Mouse (Mus musculus): ENCODE measurements at regions not wholly inside any gene's neighbourhood (a gene's known extent, or its start where the extent isn't known, plus 50 kb on each side); places are given as distances from the start of the nearest gene placed in this dataset.

DNA sequence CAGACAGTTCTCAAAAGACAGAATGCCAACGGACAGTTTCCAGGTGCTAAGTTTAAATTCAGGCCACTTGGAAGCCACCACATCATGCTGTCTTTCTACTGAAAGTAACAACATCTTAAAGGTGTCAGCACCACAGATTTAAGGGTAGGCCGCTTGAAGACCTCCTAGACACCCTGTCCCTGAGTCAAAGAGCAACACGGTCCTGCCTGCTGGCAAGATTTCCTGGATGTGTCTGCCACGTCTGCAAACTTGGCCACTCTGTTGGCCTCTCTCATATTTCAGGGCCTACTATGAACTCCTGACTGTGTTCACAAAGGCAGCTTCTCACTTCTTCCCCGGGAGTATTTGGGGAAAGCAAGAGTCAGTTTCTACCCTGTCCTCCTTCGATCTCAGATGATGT is 194.7 kb upstream of the Esrrg start:
- intact Hi-C loops (cut with DNase I), result no loop called here

DNA sequence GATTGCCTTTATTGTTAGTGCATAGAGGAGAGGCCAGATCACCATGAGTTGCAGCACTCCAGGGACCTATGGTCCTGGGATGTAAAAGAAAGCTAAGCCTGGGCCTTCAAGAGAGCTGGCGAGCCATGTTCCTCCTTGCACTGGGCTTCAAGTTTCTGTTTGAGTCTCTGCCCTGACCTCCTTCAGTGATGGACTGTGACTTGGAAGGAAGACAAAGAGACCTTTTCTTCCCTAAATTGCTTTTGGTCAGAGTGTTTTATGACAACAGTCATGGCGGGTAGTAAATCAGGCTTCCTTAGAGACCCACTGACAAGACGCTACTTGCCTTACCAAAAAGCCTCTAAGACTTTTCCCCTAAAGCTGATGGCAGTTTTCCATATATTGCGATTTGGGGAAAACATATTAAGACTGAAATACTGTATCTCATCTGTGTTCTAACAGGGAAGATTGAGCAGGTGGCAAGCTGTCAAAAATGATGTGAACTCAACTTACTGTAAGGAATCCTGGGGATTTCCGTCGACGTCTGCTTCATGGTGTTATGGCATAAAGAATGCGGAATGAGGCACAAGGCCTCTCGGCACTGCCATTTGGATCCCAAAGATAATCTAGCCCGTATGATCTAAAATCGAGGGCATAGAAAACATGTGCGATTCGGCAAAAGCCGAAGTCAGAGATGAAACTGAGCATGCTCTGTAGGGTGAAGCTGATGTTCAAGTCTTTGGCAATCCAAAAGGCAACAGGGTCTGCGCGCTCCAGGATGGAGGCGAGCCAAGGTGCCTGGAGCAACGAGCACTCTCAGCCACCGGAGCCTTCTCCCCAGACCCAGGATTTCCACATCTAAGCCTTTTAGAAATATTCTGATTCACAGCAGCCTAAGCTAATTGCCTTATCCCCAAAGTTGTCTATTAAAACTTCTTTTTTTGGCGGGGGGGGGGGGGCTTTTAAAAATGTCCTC is 190.1 kb upstream of the Esrrg start:
- intact Hi-C loops (cut with DNase I), result no loop called here
- DNase-seq, result no peak

More for the DNA sequence above, 194.7 kb upstream of the Esrrg start:
- no peak for DNase-seq

DNA sequence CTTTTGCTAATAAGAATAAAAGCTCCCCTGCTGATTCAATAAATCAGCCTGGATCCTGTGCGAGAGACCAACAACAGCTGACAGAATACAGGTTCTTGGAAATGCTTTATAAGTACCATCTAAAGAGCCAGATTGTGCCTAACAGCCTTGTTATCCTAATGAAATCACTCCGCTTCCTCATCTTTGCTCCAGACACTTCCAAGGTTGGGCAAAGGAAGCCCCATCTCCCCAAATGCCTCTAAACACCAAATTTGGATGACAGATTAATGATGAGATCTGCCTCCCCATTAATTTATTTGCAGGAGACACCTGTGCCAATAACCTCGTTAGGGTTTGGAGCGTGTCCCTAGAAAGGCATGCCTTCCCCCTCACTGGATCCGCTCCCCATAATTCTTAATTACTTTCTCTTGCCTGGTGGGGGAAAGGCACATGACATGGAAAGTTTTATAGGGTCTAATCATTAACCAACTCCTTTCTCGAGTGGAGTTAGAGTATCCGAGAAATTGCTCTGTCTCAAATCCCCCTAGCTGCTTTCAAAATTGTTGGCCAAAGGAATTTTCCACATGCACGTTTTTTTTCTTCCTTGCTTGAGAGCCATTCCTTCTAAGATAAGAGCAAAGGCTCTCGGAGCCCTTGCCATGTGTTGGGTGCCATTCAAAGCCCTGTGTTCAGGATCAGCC is 179.9 kb upstream of the Esrrg start:
- intact Hi-C loops (cut with DNase I), result no loop called here

DNA sequence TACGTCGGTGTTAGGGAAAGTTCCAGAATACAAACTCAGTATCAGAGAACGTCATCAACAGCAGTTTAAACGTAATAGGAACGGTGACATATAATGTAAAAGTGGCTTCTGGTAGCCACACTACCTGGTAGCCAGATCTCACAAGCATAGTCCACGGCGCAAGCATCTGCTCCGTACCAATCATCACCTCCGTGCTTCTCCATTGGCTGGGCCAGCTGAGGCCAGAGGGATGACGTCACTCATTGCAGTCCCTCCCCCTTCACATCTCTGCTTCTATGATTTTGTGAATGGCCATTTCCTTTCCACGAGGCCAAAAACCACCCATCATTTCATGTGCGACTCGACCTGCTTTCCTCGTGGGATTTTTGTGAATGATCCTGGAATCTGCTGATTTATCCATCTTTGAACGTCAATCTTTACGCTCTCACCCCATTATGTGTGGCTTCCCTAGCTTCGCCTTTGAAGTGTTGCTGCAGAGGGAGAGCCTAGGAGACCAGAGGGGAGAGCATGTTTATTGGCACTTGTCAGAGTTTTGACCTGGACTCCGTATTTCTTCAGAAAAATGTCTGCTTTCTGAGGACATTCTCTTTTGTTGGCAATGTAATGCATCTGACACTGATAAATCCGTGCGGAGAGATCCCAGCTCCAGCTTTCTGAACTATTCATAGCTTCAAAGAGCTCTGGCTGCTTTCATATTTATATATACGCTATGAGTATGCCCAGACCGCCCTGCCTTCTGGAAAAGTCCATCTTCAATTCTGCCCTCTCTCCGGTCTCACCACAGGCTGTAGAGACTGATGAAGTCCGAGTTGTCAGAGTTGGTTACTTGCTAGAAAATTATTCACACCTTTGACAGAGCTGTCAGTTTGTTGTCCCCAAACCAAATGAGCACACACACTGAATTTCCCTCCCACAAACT is 174.6 kb upstream of the Esrrg start:
- DNase-seq, result no peak
- intact Hi-C loops (cut with DNase I), result no loop called here

More for the DNA sequence above, 179.9 kb upstream of the Esrrg start:
- DNase-seq, result no peak

DNA sequence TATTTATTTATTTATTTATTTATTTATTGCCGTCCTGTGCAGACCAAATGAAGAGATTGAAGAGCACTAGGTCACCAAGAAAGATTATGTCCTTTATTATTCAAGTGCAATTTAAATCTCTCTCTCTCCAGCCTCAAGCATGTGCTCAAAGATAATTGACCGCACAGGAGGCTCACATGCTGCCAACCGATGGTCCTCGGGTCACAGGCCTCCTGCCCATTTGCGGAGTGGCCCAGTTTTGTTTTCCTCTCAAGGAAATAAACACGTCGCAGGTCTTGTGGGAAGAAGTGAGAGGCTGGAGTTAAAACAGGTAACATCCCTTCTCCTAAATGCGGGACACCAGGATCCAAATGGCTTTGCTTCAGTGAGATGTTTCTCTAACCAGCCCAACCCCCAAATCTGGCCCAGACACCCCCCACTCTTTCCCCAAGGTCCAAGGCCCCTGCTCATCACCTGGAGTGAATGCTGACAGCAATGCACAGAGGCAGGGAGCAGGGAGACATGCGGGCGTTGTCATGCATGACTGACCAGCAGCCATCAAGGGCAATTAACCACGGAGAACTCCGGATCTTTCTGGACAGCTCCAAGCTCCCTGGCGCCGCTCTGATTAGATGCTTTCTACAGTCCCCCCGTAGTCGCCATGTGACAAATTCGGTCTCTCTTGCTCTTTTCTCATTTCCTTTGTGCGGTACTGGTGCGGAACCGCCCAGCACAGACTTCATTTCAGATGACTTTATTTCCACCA is 169.2 kb upstream of the Esrrg start:
- no peak for DNase-seq
- intact Hi-C loops (cut with DNase I), result no loop called here

DNA sequence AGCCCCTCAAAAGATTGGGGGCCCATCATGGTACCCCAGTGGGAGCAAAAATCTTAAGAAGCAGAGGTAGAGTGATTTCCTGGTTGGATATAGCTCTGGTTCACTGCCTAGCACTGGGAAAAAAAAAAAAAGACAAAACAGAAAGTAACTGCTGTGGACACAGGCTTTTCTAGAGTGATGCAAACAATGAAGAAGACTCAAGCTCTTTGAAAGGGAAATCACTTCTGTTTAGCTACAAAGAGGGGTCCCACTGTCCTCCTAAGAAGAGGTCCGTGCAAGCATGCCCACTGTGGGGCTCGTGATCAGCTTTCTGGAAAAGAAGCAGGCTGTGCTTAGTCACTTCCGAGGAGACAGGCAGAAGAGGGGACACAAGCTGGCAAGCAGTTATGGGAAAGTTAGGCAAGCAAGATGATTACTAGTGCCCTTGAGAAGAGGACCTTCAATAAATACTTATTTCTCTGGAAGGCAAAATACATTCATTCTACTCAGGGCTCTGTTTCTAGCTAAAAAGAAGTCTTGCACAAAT is 166.9 kb upstream of the Esrrg start:
- intact Hi-C loops (cut with DNase I), result no loop called here

DNA sequence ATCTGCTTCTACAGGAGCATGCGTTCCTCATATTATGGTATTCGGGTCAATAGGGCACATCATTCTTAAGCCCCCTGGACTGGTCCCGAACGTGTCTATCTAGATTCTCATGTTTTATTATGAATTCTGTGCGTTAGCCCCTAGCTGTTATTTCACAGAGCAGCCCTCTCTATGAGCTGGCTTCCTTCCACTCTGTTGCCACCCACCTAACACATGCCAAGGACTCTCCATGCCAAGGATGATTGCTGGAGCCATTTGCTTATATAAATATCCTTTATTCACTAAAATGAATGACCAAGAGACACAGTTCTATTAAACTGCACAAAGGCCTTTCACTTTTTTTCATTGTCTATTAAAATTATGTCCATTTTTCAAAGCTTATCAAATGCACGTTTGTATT is 162.1 kb upstream of the Esrrg start:
- DNase-seq, result no peak
- intact Hi-C loops (cut with DNase I), result no loop called here

More for the DNA sequence above, 166.9 kb upstream of the Esrrg start:
- no peak for DNase-seq

DNA sequence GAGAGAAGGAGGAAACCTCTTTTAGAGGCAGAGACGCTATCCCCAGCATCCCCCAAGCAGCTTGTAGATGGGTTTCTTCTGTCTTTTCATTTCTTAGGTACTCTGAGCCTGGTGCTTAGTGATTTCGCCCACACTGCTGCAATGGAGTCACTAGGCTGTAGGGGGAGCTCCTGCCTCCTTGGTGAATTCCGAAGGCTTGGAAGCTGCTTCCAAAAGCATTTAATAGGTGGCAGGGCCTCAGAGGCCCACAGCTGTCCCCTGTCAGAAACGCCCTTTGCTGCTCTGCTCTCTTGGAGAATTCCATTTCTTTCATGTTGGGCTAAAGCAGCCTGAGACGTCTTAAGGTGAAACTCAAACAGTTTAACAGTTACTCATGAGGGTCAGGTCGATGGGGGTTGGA is 160.4 kb upstream of the Esrrg start:
- intact Hi-C loops (cut with DNase I), result no loop called here
- peak; percentile 56 to 61 for DNase-seq

DNA sequence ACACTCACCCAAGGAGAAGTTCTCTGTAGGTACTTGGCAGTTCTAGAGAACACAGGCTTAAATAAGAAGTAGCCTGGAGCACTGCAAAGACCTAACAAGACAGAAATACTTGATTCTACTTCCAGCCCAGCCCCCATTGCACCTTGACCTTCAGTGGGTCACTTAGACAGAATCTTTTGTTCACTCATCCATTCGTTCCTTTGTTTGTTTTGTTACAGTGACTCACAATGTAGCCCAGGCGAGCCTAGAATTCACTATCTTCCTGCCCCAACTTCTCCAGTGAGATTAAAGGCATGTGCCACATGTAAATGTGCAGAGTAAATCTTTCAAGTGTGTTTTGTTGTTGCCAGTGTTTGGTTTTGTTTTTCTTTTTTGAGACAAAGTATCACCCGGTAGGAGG is 158.5 kb upstream of the Esrrg start:
- no peak for DNase-seq

DNA sequence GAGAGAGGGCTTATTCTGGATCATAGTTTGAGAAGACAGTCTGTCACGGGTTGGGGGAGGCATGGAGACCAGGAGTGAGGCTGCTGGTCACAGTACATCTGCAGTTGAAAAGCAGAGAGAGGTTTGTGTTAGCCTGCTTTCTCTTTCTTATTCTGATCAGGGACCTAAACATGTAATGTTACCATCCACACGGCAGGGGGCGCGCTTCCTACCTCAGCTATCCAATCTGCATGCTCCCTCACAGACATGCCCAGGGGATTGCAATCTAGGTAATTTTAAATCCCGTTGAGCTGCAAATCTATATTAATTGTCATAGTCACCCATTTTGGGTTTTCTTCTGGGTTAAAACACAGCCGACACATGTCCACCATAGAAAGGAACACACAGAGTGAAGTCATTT is 156.4 kb upstream of the Esrrg start:
- peak; percentile 14 to 35 for DNase-seq
- intact Hi-C loops (cut with DNase I), result loop anchor here (10.0 kb wide), 3 partner anchors 213 to 1183 kb away; no protein-coding TSS in a partner anchor

More for the DNA sequence above, 158.5 kb upstream of the Esrrg start:
- intact Hi-C loops (cut with DNase I), result loop anchor here (2.0 to 10.0 kb wide), 4 partner anchors 215 to 1185 kb away; no protein-coding TSS in a partner anchor

DNA sequence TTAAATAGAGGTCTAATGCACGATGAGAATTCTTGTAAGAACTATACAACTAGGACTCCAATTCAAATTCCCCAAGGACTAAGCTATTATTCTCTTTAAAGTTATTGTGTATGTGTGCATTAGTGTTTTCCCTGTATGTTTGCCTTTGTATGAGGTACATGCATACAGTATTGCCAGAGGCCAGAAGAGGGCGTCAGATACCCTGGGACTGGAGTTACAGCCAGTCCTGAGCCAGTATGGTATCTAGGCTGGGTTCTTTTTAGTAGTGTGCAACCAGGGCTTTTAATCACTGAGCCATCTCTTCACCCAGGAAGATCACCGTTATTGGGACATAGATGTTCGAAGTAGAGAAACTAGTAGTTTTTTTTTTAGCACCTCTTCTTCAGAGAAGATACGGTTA is 154.2 kb upstream of the Esrrg start:
- intact Hi-C loops (cut with DNase I), result loop anchor here (10.0 kb wide), 3 partner anchors 210 to 1180 kb away; no protein-coding TSS in a partner anchor
- DNase-seq, result no peak

DNA sequence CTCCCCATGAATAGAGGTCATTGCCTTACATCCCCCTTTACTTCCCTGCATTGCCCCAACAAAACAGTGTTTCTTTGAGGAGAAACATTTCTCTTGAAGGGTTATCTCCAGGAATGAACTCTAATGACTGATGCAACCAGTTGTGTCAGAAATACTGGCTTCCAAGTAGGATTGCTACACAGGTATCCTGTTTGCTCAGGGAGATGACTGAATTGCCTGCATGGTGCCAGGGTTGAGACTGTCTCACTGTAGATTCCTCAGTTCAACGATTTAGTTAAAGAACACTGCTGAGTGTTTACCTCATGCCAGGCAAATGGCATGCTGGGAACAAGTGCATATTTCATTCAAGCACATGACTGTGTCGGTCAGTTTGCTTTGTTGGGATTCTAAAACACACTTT is 123.8 kb upstream of the Esrrg start:
- no peak for DNase-seq
- intact Hi-C loops (cut with DNase I), result no loop called here

DNA sequence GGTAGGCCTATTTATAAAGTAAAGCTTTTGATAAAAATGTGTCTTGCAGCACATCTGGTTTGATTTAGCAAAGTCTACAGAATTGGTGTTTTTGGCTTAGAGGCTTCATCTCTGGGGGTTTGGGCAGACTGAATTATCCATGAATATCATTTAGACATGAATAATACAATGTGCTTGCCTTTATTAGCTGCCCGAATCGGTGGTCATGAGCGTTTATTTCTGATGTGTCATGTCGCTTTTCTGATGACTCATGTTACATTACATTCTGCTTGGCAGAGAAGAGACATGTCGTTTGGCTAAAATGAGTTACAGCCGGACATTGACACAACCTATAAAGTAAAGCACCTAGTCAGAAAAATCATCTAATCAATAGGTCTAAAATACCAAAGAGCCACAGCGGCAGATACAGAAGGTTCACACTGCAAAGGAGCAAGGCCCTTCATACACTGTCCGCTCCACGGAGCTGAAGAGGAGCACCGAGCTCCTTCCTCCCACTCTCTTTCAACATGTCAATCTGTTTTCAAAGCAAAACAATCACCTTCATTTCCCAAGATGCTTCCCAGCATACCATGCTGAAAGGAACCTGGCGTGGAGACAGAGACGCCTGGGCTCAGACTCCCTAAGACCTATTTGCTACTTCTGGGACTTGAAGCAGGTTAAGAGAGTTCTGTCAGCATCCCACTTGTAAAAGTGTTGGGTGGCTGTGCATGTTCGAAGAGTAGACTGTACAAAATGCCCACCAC is 120.5 kb upstream of the Esrrg start:
- intact Hi-C loops (cut with DNase I), result no loop called here

DNA sequence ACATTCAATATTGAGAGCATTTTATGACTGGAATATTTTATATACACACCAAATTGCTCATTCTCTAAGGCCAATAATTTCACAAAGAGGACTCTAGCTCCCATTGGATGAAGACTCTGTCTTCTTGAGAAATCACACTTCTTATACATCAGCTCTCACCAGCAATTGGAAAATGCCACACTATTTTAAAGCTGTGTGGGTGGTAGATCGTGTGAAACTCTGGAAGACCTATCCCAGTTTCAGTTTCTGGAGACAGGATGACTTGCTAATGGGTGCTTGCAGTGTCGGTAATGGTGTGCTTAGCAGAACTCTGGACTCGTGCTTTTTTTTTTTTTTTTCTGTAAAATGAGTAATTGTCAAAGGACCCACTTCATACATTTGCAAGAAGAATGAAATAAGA is 119.1 kb upstream of the Esrrg start:
- intact Hi-C loops (cut with DNase I), result no loop called here
- DNase-seq, result no peak

More for the DNA sequence above, 120.5 kb upstream of the Esrrg start:
- DNase-seq, result no peak

DNA sequence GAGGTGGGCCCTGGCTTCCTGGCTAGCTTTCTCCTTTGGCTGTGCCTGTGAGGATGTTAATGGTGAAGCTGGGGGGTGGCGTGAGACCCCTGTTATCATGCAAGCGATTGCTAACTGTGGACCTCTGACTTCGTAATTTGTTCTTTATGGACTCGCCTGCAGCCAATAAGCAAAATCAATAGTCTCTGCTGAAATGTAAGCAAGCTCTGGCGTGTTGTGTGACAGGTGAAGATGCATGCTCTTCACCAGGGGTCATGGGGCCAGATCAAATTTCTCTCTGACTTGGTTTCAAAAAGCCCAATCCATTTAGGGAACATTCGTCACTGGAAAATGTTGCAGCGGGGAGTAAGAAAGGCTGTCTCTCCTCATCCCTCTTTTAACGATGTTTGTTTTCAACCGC is 103.2 kb upstream of the Esrrg start:
- no peak for DNase-seq
- intact Hi-C loops (cut with DNase I), result no loop called here

DNA sequence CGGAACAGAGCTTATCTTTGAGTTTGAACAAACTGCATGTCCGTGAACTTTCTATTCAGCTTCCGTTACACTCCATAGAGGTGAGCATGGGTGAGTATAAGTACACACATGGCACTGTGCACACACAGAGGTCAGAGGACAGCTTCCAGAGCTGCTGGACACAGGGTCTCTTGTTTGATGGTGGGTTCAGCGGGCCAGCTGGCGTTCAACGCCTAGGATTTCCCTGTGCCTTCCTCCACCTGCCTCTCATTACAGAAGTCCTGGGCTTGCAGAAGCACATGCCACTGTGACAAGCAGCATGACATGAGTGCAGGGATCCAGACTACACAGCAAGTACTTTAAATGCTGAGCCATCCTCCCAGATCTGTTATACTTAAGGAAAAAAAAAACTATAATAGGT is 101.4 kb upstream of the Esrrg start:
- DNase-seq, result no peak
- intact Hi-C loops (cut with DNase I), result no loop called here

DNA sequence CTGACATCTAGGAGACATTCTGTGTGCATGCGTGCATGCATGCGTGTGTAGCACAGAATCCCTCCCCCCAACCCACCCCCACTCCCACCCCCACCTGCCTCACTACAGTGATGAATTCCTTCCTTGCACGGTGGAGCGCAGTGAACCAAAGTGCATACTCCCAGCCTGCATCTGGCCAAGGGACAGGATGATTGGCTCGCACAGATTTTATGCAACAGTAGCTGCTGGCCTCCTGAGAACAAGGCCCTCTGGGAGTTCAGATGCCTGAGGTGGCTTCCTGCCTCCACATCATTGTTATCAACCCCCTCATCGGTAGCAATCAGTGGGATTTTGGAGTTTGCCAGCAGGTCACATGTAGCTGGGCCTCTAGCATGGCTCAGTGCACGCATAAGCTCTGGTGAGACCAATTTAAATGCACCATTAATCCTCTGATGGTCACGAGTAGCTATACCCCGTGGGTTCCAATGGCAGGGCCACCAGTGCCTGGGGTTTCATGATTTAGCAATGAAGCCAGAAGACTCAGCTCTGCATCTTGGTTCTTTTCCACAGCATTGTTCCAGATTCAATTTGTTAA is 77.2 kb upstream of the Esrrg start:
- no peak for DNase-seq
- intact Hi-C loops (cut with DNase I), result no loop called here

DNA sequence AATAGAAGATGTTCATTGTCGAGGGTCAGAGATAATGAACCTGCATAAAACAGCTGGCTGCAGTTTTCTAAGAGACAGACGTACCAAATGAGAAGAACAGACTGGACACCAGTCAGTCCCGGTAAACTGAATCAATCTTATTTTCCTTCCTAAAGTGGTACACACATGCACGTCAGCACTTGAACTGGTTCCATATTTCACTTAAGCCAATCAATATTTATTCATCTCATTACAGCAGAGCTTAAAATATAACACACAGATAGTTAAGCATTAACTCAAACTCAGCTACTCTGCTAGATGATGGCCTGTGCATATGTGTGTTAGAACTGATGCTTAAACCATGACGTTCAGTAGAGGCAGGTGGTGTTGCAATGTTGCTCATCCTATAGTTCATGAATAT is 72.3 kb upstream of the Esrrg start:
- no peak for DNase-seq
- intact Hi-C loops (cut with DNase I), result no loop called here

DNA sequence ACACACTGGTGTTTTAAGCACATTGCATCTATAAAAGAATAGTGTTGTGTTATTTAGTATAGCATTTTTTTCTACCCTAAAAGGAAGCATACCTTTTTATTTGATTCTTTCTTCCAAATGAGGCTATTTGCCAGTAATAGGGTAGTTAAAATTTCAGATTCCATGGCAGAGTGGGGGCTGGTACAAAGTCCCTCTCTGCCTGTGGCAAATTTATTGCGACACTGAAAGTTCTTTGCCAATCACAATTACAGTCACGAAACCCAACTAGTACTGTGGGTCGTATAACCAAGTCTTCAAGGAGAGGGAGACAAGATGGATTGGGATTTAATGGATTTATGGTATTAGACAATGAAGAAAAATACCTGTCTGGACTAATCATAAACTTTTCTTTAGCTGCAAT is 51.9 kb upstream of the Esrrg start:
- no peak for DNase-seq
- intact Hi-C loops (cut with DNase I), result no loop called here
